Mouse (Mus musculus): ENCODE measurements at regions not wholly inside any gene's neighbourhood (a gene's known extent, or its start where the extent isn't known, plus 50 kb on each side); places are given as distances from the start of the nearest gene placed in this dataset.

DNA sequence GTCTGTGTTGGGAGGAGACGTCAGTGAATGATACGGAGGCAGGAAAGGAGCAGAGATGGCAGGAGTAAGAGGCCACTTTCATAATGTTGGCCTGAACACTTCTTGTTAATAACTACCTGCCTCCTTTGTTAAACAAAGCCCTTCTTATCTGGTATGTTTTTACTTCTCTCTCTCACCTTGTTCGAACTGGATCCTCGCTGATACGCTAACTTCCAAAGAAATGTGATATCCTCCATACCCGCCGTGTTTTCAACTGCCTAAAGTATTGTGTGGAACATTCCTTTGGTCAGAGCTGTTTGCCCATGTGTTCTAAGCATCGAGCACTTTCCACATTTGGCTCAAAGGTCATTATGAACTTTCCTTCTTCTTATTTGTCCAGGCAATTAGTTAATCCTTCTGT, 887.8 kb upstream of the Lrrc6 start:
- TF ChIP-seq EP300 (IDR thresholded peaks at IDR 0.05) = no peak
- TF ChIP-seq CTCF (IDR thresholded peaks at IDR 0.05) = no peak

Data from lung, postnatal 0 days (tissue).